Mouse (Mus musculus): ENCODE results near the gene Vat1.
"Not testable (repeated sequence)": the region's sequence is repeated elsewhere in the genome, so short reads cannot be mapped to it uniquely, and the experiment has no call there.

Vat1 gene

GRCm38 (mm10) chr11:101446860-101447259 lies 19.2 kb downstream of the Vat1 start:
- ATAC-seq (ENCODE audit: insufficient number of reproducible peaks, low FRiP score, low TSS enrichment) = not testable (repeated sequence)

- no peak for ATAC-seq (ENCODE audit: insufficient number of reproducible peaks, low FRiP score, low TSS enrichment)
These were observed 19.7 kb downstream of the Vat1 start for GRCm38 (mm10) chr11:101446319-101446718.

GRCm38 (mm10) chr11:101442760-101443159 lies 23.3 kb downstream of the Vat1 start:
- no peak for ATAC-seq (ENCODE audit: insufficient number of reproducible peaks, low FRiP score, low TSS enrichment)

GRCm38 (mm10) chr11:101442127-101442693 lies 23.8 kb downstream of the Vat1 start, which contains the start of gene Rpl27:
TSS of gene Rpl27 (plus strand) at chr11:101442298.
- ATAC-seq (ENCODE audit: insufficient number of reproducible peaks, low FRiP score, low TSS enrichment) = peak; percentile 99

- not testable (repeated sequence) for ATAC-seq (ENCODE audit: insufficient number of reproducible peaks, low FRiP score, low TSS enrichment)
These were observed 24.4 kb downstream of the Vat1 start for GRCm38 (mm10) chr11:101441450-101442126.

- not testable (repeated sequence) for ATAC-seq (ENCODE audit: insufficient number of reproducible peaks, low FRiP score, low TSS enrichment)
These were observed 28.0 kb downstream of the Vat1 start for GRCm38 (mm10) chr11:101438006-101438405.

- no peak for ATAC-seq (ENCODE audit: insufficient number of reproducible peaks, low FRiP score, low TSS enrichment)
These were observed 29.1 kb downstream of the Vat1 start for GRCm38 (mm10) chr11:101436916-101437315.

GRCm38 (mm10) chr11:101435831-101436230 lies 30.2 kb downstream of the Vat1 start:
- ATAC-seq (ENCODE audit: insufficient number of reproducible peaks, low FRiP score, low TSS enrichment) = no peak

- ATAC-seq (ENCODE audit: insufficient number of reproducible peaks, low FRiP score, low TSS enrichment) = no peak
These were observed 32.6 kb downstream of the Vat1 start for GRCm38 (mm10) chr11:101433396-101433795.

GRCm38 (mm10) chr11:101431327-101431726 lies 34.7 kb downstream of the Vat1 start:
- no peak for ATAC-seq (ENCODE audit: insufficient number of reproducible peaks, low FRiP score, low TSS enrichment)

- ATAC-seq (ENCODE audit: insufficient number of reproducible peaks, low FRiP score, low TSS enrichment) = no peak
These were observed 39.9 kb downstream of the Vat1 start for GRCm38 (mm10) chr11:101426165-101426564.

GRCm38 (mm10) chr11:101424925-101425813 lies 40.9 kb downstream of the Vat1 start, which contains the start of the genes Rundc1 and Ptges3l:
TSS of gene Rundc1 (plus strand) at chr11:101425085.
TSS of gene Ptges3l (minus strand) at chr11:101425333.
- peak; percentile 93; the same call in 1 of the 2 replicates for ATAC-seq (ENCODE audit: insufficient number of reproducible peaks, low FRiP score, low TSS enrichment)

- ATAC-seq (ENCODE audit: insufficient number of reproducible peaks, low FRiP score, low TSS enrichment) = no peak
These were observed 41.8 kb downstream of the Vat1 start, which contains the start of gene Gm27029 for GRCm38 (mm10) chr11:101424105-101424851. TSS of gene Gm27029 (minus strand) at chr11:101424796.

GRCm38 (mm10) chr11:101420148-101420547 lies 45.9 kb downstream of the Vat1 start:
- no peak for ATAC-seq (ENCODE audit: insufficient number of reproducible peaks, low FRiP score, low TSS enrichment)

GRCm38 (mm10) chr11:101419610-101420009 lies 46.4 kb downstream of the Vat1 start:
- no peak for ATAC-seq (ENCODE audit: insufficient number of reproducible peaks, low FRiP score, low TSS enrichment)

- ATAC-seq (ENCODE audit: insufficient number of reproducible peaks, low FRiP score, low TSS enrichment) = no peak
These were observed 47.0 kb downstream of the Vat1 start for GRCm38 (mm10) chr11:101418991-101419390.

- peak; percentile 68; the same call in 1 of the 2 replicates for ATAC-seq (ENCODE audit: insufficient number of reproducible peaks, low FRiP score, low TSS enrichment)
These were observed 48.8 kb downstream of the Vat1 start, which contains the start of gene Aarsd1 for GRCm38 (mm10) chr11:101417101-101417855. TSS of gene Aarsd1 (minus strand) at chr11:101417615.

GRCm38 (mm10) chr11:101416433-101417100 lies 49.5 kb downstream of the Vat1 start:
- ATAC-seq (ENCODE audit: insufficient number of reproducible peaks, low FRiP score, low TSS enrichment) = no peak

GRCm38 (mm10) chr11:101415306-101415705 lies 50.7 kb downstream of the Vat1 start:
- no peak for ATAC-seq (ENCODE audit: insufficient number of reproducible peaks, low FRiP score, low TSS enrichment)

Measured in cerebellum, adult (tissue).